Mouse (Mus musculus) c-Kit-negative CD71-positive TER-119-positive erythroid progenitor cells, embryonic 14.5 days (primary cell): ENCODE measurements around the gene Pacrg.

ENCODE experiments used
- DNase-seq: peaks from one replicate; pipeline ENCODE4 v3.0.0-alpha.2; 2013; ENCODE audit warnings: low read depth, low spot score

Pacrg gene

DNA sequence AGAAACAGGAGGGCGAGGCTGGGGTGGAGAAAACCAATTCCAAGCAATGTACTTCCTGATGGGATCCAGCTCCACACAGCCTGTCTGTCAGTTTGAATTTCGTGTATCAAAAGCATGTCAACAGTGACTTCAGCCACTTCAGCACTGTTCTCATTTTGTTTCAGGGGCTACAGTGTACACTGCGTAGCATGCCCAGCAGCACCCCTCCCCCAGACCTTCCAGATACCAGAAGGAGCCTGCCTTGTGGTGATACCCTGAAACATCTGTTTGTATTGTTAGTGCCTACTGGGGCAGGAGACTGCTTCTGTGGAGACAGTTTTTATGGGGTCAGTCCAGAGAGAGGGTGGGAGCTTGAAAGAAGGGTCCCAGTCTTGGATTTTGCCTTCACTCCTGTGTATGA, 466.4 kb downstream of the Pacrg start:
- DNase-seq = no peak

DNA sequence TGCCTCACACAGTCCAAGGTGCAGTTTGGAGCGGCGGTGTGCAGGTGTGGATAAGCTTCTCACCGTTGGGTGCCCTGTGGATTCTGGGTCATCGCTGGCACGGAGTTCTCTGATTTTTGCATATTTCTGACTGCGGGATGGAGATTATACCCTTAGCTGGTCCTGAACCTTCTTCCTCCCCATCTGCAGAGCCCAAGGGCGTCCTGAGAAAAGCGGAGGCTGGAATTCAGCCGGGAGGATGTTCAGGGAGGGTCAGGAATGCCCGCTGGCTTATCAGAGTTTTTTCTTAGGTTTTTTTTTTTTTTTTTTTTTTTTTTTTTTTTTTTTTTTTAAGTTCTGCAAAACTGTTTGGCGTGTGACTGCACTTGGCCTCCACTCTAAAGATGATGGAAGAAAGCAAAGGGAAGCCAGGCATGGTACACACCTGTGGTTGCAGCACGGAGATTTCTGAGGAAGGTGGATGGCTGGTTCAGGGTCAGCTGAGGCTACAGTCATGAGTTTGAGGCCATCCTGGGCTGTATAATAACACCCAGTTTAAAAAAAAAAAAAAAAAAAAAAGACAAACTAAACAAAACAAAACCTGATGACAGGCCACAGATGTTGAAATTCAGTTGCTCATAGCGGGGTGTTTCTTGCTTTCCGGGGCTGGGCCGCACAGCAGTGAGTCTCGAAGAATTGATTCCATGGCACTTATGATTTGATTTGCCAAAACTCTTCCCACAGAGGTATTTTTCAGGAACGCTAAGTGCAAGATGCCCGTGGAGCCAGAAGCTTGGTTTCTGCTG, 467.9 kb downstream of the Pacrg start:
- DNase-seq = no peak

GRCm38 (mm10) chr17:10371472-10371871, 468.6 kb downstream of the Pacrg start:
- DNase-seq = no peak

DNA sequence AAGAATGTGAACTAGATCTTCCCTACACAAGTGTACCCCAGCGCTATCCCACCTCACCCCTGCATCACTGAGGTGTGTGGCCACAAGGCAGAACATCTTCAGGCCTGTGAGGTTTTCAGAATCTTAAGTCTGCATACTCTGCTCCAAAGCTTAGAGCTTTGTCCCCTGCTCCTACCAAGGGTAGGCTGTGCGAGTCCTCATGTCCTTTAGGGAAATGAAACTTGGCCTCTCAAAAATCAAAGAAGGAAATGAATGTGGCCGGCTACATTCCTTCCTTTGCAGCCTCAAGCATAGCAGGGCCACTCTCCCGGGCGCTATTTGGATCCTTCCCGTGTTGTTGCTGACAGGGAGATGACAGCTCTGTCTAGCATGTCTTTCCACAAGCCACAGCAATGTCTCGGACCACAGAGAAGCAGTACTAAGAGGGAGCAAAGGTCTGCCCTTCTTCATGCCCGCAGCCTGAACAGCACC, 469.4 kb downstream of the Pacrg start:
- no peak for DNase-seq

- no peak for DNase-seq
These were observed 470.0 kb downstream of the Pacrg start for GRCm38 (mm10) chr17:10369961-10370659.

- no peak for DNase-seq
These were observed 473.1 kb downstream of the Pacrg start for GRCm38 (mm10) chr17:10367044-10367443.

DNA sequence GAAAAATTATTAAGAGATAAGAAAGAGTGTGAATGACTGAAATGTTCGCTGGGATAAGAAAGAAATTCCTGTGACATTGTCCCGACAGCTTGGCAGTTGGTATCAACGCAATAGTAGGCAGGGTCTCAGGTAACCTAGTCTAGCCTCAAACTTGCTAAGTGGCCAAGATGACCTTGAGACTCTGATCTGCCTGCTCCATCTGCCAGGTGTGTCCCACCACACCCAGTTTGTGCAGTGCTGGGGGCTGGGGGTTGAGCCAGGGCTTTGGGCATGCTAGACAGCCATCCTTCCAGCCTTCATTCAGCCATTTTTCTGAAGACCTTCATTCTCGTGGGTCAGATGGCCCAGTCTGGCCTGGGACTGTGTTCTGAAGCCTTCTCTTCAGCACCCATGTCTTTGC, 473.5 kb downstream of the Pacrg start:
- DNase-seq = no peak

DNA sequence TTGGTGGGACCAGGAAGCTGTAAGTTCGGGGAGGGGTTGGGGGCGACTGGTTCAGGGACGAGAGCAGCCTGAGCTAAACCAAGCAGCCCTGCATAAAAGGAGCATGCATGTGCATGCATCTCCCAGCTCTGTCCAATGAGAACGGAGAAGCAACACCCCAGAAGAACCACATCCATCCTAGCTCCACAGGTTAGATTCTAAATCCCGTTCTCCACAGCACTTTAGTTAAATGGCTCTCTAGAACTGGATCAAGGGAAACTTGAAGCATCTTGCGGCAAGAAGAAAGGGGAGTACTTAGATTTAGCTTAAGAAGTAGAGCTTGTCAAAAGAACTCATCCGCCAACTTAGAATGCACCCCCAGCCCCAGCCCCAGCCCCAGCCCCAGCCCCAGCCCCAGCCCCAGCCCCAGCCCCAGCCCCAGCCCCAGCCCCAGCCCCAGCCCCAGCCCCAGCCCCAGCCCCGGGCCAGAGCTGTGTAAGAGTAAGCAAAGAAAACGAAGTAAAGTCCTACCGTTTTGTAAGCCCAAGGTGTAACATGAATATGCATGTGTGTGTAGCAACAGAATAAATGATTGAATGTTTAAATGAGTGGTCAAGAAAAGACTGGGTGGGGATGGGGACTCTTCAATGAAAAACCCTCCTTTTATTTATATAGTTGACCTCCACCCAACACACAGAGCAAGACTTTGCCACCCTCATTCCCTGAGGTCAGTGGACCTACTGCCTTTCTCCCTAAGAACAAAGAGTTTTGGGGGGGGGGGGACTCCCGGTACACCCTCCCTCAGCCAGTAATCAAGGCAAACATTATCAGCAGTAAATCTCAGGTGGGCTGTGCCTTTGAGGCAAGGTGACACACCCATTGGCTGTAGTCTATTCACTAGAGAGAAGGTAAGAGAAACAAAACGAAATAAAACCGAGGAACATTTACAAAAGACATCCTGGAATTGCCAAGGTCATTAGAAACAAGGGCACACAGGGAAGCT, 474.3 kb downstream of the Pacrg start:
- DNase-seq = no peak

- no peak for DNase-seq
These were observed 477.0 kb downstream of the Pacrg start for GRCm38 (mm10) chr17:10363151-10363550.

- no peak for DNase-seq
These were observed 478.2 kb downstream of the Pacrg start for GRCm38 (mm10) chr17:10361882-10362291.

- DNase-seq = no peak
These were observed 479.4 kb downstream of the Pacrg start for GRCm38 (mm10) chr17:10360738-10361137.

DNA sequence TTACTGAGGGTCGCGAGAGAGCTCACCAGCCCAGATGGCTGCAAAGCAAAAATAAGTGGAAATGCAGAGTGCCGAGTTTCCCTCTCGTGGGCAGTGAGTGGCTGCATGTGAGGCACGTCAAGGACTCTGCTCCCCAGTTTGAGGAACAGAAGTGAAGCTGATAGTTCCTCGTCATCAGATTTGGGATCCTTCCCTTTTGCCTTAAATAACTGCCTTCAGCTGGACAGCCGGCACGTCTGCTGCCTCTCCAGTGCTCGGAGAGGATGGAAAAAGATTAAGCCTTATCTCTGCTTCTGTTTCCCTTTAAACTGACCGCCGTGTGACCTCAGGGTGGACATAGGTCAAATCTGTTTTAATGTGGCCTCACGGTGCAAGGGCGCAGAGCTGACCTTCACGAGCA, 480.6 kb downstream of the Pacrg start:
- no peak for DNase-seq

DNA sequence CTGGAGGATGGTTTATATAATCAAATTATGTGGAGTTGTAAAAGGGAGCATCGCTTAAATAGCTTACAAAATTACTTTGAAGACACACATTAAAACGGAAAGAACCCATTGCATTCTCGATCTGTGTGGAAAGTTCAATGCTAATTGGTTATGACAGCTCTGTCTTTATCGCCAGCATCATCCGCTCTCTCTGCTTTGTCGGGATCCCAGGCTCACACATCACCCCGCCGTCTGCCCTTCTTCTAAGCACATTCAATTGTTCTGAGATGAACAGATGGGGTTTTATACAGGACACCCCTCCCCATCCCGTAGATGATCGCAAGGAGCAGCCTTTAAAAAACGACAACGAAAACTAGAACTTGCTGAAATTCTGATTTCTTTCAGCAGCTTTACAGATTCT, 482.8 kb downstream of the Pacrg start:
- DNase-seq = no peak

GRCm38 (mm10) chr17:10356294-10356693, 483.8 kb downstream of the Pacrg start:
- DNase-seq = no peak

- no peak for DNase-seq
These were observed 484.4 kb downstream of the Pacrg start for GRCm38 (mm10) chr17:10355746-10356145.
